Mouse (Mus musculus) midbrain, postnatal 0 days (tissue): ENCODE measurements at regions not wholly inside any gene's neighbourhood (a gene's known extent, or its start where the extent isn't known, plus 50 kb on each side); places are given as distances from the start of the nearest gene placed in this dataset.

Experiments
- ATAC-seq: fragments of 200-750 bp; cut with Nextera tagmentation; 2 replicates; pipeline ENCODE4 v1.8.0; 2017; ENCODE audit warnings: moderate number of reproducible peaks, mild to moderate bottlenecking, moderate TSS enrichment, moderate library complexity; ENCODE audit not compliant: low FRiP score
- DNase-seq: peaks from one replicate; pipeline ENCODE4 v3.0.0-alpha.2; 2015; ENCODE audit warnings: low spot score
- H3K27ac ChIP-seq: fragments of 300-500 bp; sonication (generic); 2 replicates; pipeline ENCODE4 v1.5.1; 2014; ENCODE audit warnings: low read depth, mild to moderate bottlenecking, low read length, mixed read lengths
- H3K27me3 ChIP-seq: fragments of 300-500 bp; sonication (generic); 2 replicates; pipeline ENCODE4 v1.6.1; 2014; ENCODE audit warnings: low read length, control low read depth, mixed read lengths; ENCODE audit not compliant: insufficient read depth
- H3K36me3 ChIP-seq: fragments of 300-500 bp; sonication (generic); 2 replicates; pipeline ENCODE4 v1.6.1; 2014; ENCODE audit warnings: low read length, control low read depth, mixed read lengths; ENCODE audit not compliant: insufficient read depth
- H3K4me1 ChIP-seq: fragments of 300-500 bp; sonication (generic); 2 replicates; pipeline ENCODE4 v1.6.1; 2014; ENCODE audit warnings: mild to moderate bottlenecking, control low read depth, antibody characterized with exemption, low read length, mixed read lengths; ENCODE audit not compliant: insufficient read depth
- H3K4me2 ChIP-seq: fragments of 300-500 bp; sonication (generic); 2 replicates; pipeline ENCODE4 v1.6.1; 2014; ENCODE audit warnings: low read depth, mild to moderate bottlenecking, low read length, mixed read lengths; ENCODE audit not compliant: poor library complexity, severe bottlenecking
- H3K4me3 ChIP-seq: fragments of 300-500 bp; sonication (generic); 2 replicates; pipeline ENCODE4 v1.5.1; 2014; ENCODE audit warnings: low read depth, mild to moderate bottlenecking, low read length, moderate library complexity
- H3K9ac ChIP-seq: fragments of 300-500 bp; sonication (generic); replicated peaks from 2 replicates; pipeline ENCODE4 v1.6.1; 2014; ENCODE audit warnings: mild to moderate bottlenecking, low read length, moderate library complexity, mixed read lengths; ENCODE audit not compliant: poor library complexity, severe bottlenecking
- H3K9me3 ChIP-seq: fragments of 300-500 bp; sonication (generic); 2 replicates; pipeline ENCODE4 v1.6.1; 2016; ENCODE audit warnings: low read length, control low read depth
- CTCF ChIP-seq: IDR thresholded peaks from 2 replicates; pipeline ENCODE4 v1.5.1; 2016; ENCODE audit warnings: antibody characterized with exemption, mild to moderate bottlenecking
- WGBS: fragments of 180-500 bp; shearing (Covaris S2); extraction: QIAGEN DNeasy Blood & Tissue Kit; methylation state at CpG from one replicate; pipeline ENCODE4 v1.1.7; 2014; 5-methylcytosine and 5-hydroxymethylcytosine counted together

DNA sequence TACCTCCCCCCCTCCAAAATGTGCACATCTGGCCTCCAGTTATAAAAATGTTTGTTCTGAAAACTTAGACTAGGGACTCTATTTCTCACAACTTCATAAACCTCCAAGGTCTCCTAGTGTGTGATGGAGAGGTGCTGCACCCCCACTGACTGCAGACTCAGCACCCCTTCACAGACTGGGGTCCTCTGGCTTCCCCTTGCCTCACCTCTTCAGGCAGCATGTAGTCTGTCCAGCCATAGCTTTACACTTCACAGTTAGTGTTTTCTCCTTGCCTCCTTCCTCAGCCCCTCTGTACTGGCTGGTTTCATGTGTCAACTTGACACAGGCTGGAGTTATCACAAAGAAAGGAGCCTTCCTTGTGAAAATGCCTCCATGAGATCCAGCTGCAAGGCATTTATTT, 111.7 kb upstream of the D16Ertd472e start:
- Histone ChIP-seq H3K27me3 (no peaks in the 10 kb centered on the region), H3K9me3 (no peaks in the 10 kb centered on the region), H3K27ac (no peak overlapping the region), H3K4me1 (no peaks in the 10 kb centered on the region), H3K4me3 (no peak overlapping the region), H3K9ac (no peak overlapping the region), H3K4me2 (no peak overlapping the region), H3K36me3 (no peaks in the 10 kb centered on the region)
- DNase-seq = no peak
- TF ChIP-seq CTCF = no peak
- ATAC-seq = no peak

DNA sequence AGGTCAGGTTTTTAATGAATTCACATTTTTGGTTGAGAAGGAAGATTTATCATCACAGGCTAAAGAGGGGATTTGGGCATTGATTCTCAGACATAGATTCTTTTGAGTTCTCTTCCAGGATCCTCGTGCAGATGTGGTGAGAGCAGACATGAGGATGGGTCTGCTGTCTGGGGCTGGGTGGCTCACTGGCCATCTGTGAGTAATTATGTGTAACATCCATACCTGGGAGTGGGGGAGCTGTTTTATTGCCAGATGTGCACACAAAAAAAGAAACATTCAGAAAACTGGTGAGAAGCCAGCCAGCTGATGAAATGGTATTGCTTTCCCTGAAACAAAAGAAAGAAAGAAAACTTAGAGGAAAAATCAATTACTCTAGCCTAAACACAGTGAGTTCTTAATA, 108.7 kb upstream of the D16Ertd472e start:
- DNase-seq = no peak
- Histone ChIP-seq H3K9ac (no peak overlapping the region), H3K27me3 (no peaks in the 10 kb centered on the region), H3K4me3 (no peak overlapping the region), H3K36me3 (no peaks in the 10 kb centered on the region), H3K4me1 (no peaks in the 10 kb centered on the region), H3K27ac (no peak overlapping the region), H3K4me2 (no peak overlapping the region), H3K9me3 (no peaks in the 10 kb centered on the region)
- TF ChIP-seq CTCF = no peak
- WGBS = 68% methylated on average over 1 of the region's 1 CpGs
- no peak for ATAC-seq

DNA sequence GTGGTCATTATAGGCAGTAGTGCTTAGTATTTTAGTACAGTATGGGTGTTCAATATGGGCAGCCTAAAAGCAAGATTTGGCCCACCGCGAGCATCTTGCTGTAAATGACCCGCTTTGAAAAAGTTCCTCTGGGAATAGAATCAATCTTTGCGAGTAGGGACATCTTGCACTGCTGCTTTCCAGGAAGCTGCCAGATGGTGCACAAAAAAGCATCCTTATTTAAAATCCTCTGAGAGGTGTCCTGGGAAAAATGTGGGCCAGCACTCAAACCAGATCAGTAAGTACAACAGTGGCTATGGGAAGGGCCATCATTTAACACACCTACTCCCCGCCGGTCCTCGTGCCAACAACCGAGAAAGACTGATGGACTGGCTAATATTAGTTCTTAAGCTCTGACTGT, 107.5 kb upstream of the D16Ertd472e start:
- WGBS = 89% methylated on average over 8 of the region's 8 CpGs
- no peak for ATAC-seq
- no peak overlapping the region for H3K9ac ChIP-seq
- no peak overlapping the region for H3K4me2 ChIP-seq
- no peak overlapping the region for H3K27ac ChIP-seq
- H3K27me3 ChIP-seq = no peaks in the 10 kb centered on the region
- no peak overlapping the region for H3K4me3 ChIP-seq
- peak; percentile 2 for DNase-seq
- H3K36me3 ChIP-seq = no peaks in the 10 kb centered on the region
- no peaks in the 10 kb centered on the region for H3K4me1 ChIP-seq
- H3K9me3 ChIP-seq = no peaks in the 10 kb centered on the region
- TF ChIP-seq CTCF = no peak

DNA sequence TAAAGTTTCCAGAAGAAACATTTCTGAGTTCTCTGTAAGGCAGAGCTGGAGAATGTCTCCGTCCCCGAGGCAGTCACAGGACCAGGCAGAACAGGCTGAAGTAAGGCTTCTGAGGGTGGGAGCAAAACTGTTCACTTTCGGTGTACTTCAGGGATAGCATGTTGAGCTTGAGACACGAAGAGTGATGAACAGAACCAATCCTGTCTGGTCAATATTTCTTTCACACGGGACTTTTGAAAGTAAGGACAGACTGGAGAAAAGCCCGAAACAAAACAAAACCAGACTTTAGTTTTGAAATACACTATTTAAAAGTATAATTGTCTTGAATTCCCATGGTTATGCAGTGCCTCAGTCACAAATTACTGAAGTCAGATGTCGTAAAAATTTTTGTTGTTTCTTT, 84.6 kb upstream of the D16Ertd472e start:
- H3K4me3 ChIP-seq = no peak overlapping the region
- H3K27me3 ChIP-seq = no peaks in the 10 kb centered on the region
- TF ChIP-seq CTCF = no peak
- no peak overlapping the region for H3K9ac ChIP-seq
- no peak overlapping the region for H3K27ac ChIP-seq
- ATAC-seq (no peak), DNase-seq (no peak)
- H3K4me2 ChIP-seq = no peak overlapping the region
- no peaks in the 10 kb centered on the region for H3K4me1 ChIP-seq
- 88% methylated on average over 7 of the region's 7 CpGs for whole genome bisulfite sequencing
- H3K36me3 ChIP-seq = no peaks in the 10 kb centered on the region
- H3K9me3 ChIP-seq = no peaks in the 10 kb centered on the region

DNA sequence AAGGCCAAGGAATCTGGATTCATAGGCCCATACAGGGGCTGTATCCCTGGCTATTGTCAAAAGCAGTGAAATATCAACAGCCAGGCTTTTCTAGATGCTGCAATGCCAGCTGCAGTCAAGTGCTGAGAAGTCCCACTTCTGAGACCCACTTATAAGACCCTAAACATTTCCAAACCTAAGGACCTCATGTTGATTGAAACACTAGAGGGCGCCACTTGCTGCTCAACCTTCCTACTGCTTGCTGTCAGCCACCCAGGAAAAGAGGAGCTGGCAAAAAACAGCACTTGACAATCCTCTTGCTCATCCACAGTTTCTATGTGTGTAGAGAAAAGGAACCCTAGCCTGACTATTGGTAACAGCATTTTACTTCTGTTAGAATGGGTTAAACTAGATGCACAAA, 68.2 kb upstream of the D16Ertd472e start:
- Histone ChIP-seq H3K4me1 (no peaks in the 10 kb centered on the region), H3K27ac (no peak overlapping the region), H3K27me3 (no peaks in the 10 kb centered on the region), H3K9me3 (no peaks in the 10 kb centered on the region), H3K4me3 (no peak overlapping the region), H3K9ac (no peak overlapping the region), H3K4me2 (no peak overlapping the region), H3K36me3 (no peaks in the 10 kb centered on the region)
- no peak for ATAC-seq
- 10% methylated on average over 1 of the region's 1 CpGs for WGBS
- TF ChIP-seq CTCF = peak; percentile 66
- peak; percentile 63 for DNase-seq

DNA sequence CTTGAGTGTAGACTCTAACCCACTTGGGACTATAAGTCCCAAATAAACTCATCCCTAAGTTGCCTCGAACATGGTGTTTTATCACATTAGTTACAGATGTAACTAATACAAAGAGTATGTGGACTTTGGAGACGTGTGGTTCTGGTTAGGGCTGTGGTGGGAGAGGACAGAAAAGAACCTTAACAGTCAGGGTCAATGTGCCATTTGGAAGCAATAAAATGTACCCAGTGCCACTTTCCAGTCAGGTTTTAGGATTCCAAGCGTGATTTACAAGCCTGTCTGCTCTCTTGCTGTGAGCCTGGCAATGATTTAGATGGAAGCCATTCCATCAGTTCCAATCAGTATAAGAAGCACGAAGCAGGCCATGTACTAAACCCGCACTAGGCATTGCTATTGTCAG, 65.2 kb upstream of the D16Ertd472e start:
- Histone ChIP-seq H3K27ac (no peak overlapping the region), H3K36me3 (no peaks in the 10 kb centered on the region), H3K4me3 (no peak overlapping the region), H3K4me2 (no peak overlapping the region), H3K9ac (no peak overlapping the region), H3K9me3 (no peaks in the 10 kb centered on the region), H3K27me3 (no peaks in the 10 kb centered on the region), H3K4me1 (no peaks in the 10 kb centered on the region)
- no peak for TF ChIP-seq CTCF
- DNase-seq (no peak), ATAC-seq (no peak)
- WGBS = 80% methylated on average over 5 of the region's 5 CpGs

DNA sequence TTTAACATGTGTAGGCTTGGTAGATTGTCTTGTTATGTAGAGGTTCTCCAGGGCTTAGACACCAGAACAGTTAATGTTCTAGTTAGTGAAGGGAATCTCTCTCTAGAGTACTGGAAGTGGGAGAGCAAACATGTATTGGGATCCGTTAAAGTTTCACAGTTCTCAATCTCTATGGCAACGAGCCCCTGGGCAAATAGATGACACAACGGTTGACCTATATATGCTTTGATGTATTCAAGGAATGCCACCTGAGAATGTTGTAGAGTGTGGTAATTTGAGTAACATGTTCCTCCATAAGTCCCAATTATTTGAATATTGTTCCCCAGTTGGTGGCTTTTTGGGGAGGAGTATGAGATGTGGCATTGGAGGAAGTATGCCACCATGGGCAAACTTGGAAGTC, 64.7 kb upstream of the D16Ertd472e start:
- H3K4me1 ChIP-seq = no peaks in the 10 kb centered on the region
- WGBS = 79% methylated on average over 3 of the region's 3 CpGs
- no peak overlapping the region for H3K4me3 ChIP-seq
- no peak overlapping the region for H3K9ac ChIP-seq
- H3K9me3 ChIP-seq = no peaks in the 10 kb centered on the region
- no peak overlapping the region for H3K4me2 ChIP-seq
- no peak for DNase-seq
- H3K36me3 ChIP-seq = no peaks in the 10 kb centered on the region
- no peak overlapping the region for H3K27ac ChIP-seq
- no peak for ATAC-seq
- TF ChIP-seq CTCF = no peak
- no peaks in the 10 kb centered on the region for H3K27me3 ChIP-seq
